Mouse (Mus musculus) ES-E14 (cell line): ENCODE measurements at regions not wholly inside any gene's neighbourhood (a gene's known extent, or its start where the extent isn't known, plus 50 kb on each side); places are given as distances from the start of the nearest gene placed in this dataset.

Experiments used
- DNase-seq: peaks from one replicate; pipeline ENCODE4 v3.0.0-alpha.2; 2013; ENCODE audit warnings: low read depth, low spot score
- H3K27ac ChIP-seq: 2 replicates; pipeline ENCODE4 v1.5.1; 2012; ENCODE audit warnings: low read depth, mild to moderate bottlenecking, low read length, moderate library complexity, mixed read lengths; ENCODE audit not compliant: poor library complexity, insufficient read depth, severe bottlenecking
- H3K36me3 ChIP-seq: 2 replicates; pipeline ENCODE4 v1.6.1; 2012; ENCODE audit warnings: mild to moderate bottlenecking, low read length, moderate library complexity, mixed read lengths; ENCODE audit not compliant: control insufficient read depth, poor library complexity, insufficient read depth, severe bottlenecking
- H3K4me1 ChIP-seq, 2 experiments: fragments of 150-350 bp in 1 of 2; sonication (generic) in 1 of 2; 2 replicates each; pipeline ENCODE4 v1.6.1; 2012; ENCODE audit warnings: low read length in 2 of 2, mild to moderate bottlenecking in 1 of 2, mixed read lengths in 1 of 2; ENCODE audit not compliant: control insufficient read depth in 2 of 2, insufficient read depth in 2 of 2, poor library complexity in 1 of 2
- H3K4me3 ChIP-seq, 2 experiments: fragments of 150-350 bp in 1 of 2; sonication (generic) in 1 of 2; 2 replicates each; pipeline ENCODE4 v1.5.1; 2012; ENCODE audit warnings: low read length in 2 of 2, low read depth in 1 of 2, mild to moderate bottlenecking in 1 of 2, mixed read lengths in 1 of 2; ENCODE audit not compliant: insufficient read depth in 1 of 2, poor library complexity in 1 of 2, severe bottlenecking in 1 of 2
- H3K9ac ChIP-seq: 2 replicates; pipeline ENCODE4 v1.6.1; 2012; ENCODE audit warnings: low read depth, mild to moderate bottlenecking, low read length, mixed read lengths; ENCODE audit not compliant: poor library complexity, insufficient read depth, severe bottlenecking
- H3K9me3 ChIP-seq: fragments of 150-350 bp; sonication (generic); 2 replicates; pipeline ENCODE4 v1.6.1; 2012; ENCODE audit warnings: low read depth, mild to moderate bottlenecking, low read length; ENCODE audit not compliant: control insufficient read depth, insufficient read depth
- CHD2 ChIP-seq: IDR thresholded peaks from 2 replicates; pipeline ENCODE4 v1.6.1; 2014; ENCODE audit warnings: mild to moderate bottlenecking, low read depth, low read length, inconsistent platforms
- HCFC1 ChIP-seq: IDR thresholded peaks from 2 replicates; pipeline ENCODE4 v1.6.1; 2012; ENCODE audit warnings: low read length, inconsistent platforms, borderline replicate concordance; ENCODE audit not compliant: insufficient read depth
- MAFK ChIP-seq: IDR thresholded peaks from 2 replicates; pipeline ENCODE4 v1.6.1; 2014; ENCODE audit warnings: mild to moderate bottlenecking, low read depth, low read length, inconsistent platforms; ENCODE audit not compliant: insufficient read depth
- ZC3H11A ChIP-seq: IDR thresholded peaks from 2 replicates; pipeline ENCODE4 v1.6.1; 2012; ENCODE audit warnings: low read depth, mild to moderate bottlenecking, inconsistent platforms, low read length, borderline replicate concordance
- ZNF384 ChIP-seq: IDR thresholded peaks from 2 replicates; pipeline ENCODE4 v1.6.1; 2012; ENCODE audit warnings: low read depth, low read length, inconsistent platforms
- in situ Hi-C, 2 experiments: fragments of 600-800 bp; cut with MboI; formaldehyde crosslinking; loops; one replicate each; pipeline ENCODE4 v1.15.1; 2025; ENCODE audit warnings: low sequenced_read_pairs in 2 of 2, inconsistent platforms in 1 of 2; ENCODE audit not compliant: unreplicated experiment in 2 of 2

DNA sequence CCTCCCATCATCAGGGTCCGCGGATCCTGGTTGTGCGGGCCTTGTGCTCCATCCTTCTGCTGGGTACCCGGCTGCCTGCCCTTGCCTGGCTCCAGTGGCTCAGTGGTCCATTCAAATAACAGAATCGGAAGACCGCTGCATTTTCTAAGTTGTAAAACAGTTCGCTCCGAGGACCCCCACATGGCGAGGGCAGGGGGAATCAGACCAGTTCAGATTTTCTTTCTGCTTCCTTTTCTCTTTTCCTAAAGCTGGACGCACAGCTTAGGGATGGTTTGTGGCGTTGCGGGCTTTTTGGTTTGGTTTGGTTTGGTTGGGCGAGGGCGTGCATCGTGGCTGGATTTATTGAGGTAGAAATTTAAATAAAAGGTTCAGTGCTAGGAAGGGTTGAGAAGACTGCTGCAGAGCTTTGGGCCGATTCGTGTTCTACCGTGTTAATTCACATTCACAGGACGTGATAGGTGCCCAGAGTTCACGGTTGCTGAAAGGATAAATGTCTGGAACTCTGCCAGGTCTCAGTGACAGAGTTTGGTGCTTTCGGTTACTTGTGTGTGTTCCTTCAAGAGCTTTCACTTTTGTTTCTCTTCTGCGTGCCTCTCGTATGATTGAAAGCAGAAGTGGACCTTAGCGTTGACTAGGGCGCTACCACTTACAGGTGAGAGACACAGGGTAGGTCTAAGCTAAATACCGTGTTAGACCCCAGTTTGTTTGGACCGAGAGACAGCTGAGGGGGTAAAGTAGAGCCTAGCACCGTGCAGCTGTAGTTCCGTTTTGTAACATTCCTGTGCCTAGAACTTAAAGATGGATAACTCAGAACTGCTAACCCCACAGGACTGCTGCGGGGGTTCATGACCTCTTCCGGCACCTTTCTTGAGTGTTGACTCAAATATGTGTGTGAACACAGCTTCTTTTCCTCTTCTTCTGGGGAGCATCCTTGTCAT lies 61.9 kb upstream of the Ak4 start:
- Histone ChIP-seq H3K4me3 (peak overlapping the region; percentile 83 to 93), H3K27ac (peak overlapping the region; percentile 75), H3K9ac (peak overlapping the region; percentile 81), H3K9me3 (no peaks in the 10 kb centered on the region), H3K36me3 (no peaks in the 10 kb centered on the region), H3K4me1 (0 out of 4 replicates have a peak, but pooled peaks cover 0 to 4% of the 10 kb centered on the region in 2 experiments)
- TF ChIP-seq MAFK (no peak), HCFC1 (no peak; the same call in 1 of the 2 replicates), ZC3H11A (no peak), CHD2 (no peak), ZNF384 (no peak)
- in situ Hi-C loops, result no loop called here
- DNase-seq, result no peak

DNA sequence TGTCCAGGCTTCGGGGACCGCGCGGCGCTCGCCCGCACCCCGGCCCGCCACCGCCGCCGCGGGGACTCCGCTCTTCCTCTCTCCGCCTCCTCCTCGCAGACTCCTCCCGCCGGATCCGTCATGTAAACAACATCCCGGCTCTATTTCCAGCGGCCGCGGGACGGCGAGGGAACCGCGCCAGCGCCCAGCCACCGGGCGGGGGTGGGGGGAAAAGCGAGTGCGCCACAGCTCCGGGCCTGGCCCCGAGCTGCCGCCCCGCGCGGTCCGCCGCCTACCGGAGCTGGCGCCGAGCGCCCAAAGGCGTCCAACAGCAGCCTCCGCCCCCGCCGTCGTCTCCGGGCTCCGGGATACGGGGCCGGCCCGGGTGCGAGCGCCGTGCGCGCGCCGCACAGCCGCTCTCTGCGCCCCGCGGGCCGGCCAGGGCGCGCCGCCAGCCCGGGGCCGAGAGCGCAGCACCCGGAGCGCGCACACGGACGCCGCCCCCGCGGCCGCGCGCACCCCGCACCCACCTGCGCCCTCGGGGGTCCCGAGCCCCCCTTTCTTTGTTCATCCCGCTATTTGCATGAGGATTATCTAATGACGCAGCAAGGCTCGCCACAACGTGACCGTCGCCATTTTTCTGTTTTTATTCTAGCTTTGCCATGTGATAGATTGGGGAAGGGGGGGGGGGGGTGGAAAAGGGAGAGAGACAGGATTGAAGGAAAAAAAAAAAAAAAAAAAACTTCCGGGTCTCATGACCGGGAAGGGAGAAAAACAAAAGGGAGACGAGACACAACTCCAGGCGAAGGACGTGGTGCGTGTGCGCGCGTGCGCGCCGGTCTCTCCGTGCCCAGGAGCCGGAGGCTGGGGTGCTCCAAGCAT lies 62.8 kb upstream of the Ak4 start:
- in situ Hi-C loops, result no loop called here
- Histone ChIP-seq H3K9ac (peak overlapping the region; percentile 81), H3K4me3 (peak overlapping the region; percentile 83 to 93), H3K27ac (peak overlapping the region; percentile 84), H3K36me3 (no peaks in the 10 kb centered on the region), H3K9me3 (no peaks in the 10 kb centered on the region), H3K4me1 (0 out of 4 replicates have a peak, but pooled peaks cover 0 to 4% of the 10 kb centered on the region in 2 experiments)
- TF ChIP-seq ZNF384, result peak; percentile 98
- no peak for TF ChIP-seq MAFK
- DNase-seq, result peak; percentile 74

GRCm38 (mm10) chr4:101355431-101356092 lies 63.5 kb upstream of the Ak4 start:
- H3K36me3 ChIP-seq, result no peaks in the 10 kb centered on the region
- peak overlapping the region; percentile 83 to 93 for H3K4me3 ChIP-seq
- peak overlapping the region; percentile 84 for H3K27ac ChIP-seq
- H3K9me3 ChIP-seq, result no peaks in the 10 kb centered on the region
- DNase-seq, result peak; percentile 20
- H3K9ac ChIP-seq, result peak overlapping the region; percentile 81
- 0 out of 4 replicates have a peak, but pooled peaks cover 0 to 4% of the 10 kb centered on the region in 2 experiments for H3K4me1 ChIP-seq
- in situ Hi-C loops, result no loop called here
- TF ChIP-seq ZC3H11A, result no peak
- TF ChIP-seq ZNF384, result no peak
- TF ChIP-seq HCFC1, result no peak
- no peak for TF ChIP-seq CHD2
- no peak for TF ChIP-seq MAFK

DNA sequence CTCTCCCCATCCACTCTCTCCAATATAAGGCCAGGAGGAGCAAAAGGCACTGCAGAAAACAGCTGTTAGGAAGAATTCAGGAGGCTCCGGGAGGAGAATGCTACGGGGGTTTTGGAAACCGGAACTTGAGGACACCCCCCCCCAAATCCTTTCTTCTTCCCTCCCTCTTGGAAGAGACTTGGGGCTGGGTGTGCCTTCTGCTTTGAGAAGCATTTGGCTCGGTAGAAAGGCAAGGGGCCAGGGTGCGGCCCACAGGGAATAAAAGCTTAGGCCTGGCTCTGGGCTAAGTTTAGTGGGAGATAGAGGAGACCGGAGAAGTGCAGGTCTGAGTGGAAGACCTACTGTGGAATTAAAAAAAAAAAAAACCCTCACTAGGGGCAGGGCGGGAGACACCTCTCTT lies 64.1 kb upstream of the Ak4 start:
- no peak for TF ChIP-seq MAFK
- no peak for TF ChIP-seq HCFC1
- peak; percentile 37; the same call in 1 of the 2 replicates for TF ChIP-seq ZNF384
- TF ChIP-seq ZC3H11A, result no peak
- Histone ChIP-seq H3K9ac (peak overlapping the region; percentile 81), H3K27ac (peak overlapping the region; percentile 84; the same call in 1 of the 2 replicates), H3K9me3 (no peaks in the 10 kb centered on the region), H3K4me1 (0 out of 4 replicates have a peak, but pooled peaks cover 0 to 4% of the 10 kb centered on the region in 2 experiments), H3K36me3 (no peaks in the 10 kb centered on the region), H3K4me3 (peak overlapping the region; percentile 83 to 93)
- peak; percentile 29 for DNase-seq
- in situ Hi-C loops, result no loop called here
